Mouse (Mus musculus): ENCODE measurements around the gene Mustn1. TPM values are rescaled to one million over a fixed set of nuclear protein-coding genes. Genes with fewer than 3 reads are reported as not detected.

The Mustn1 gene
- polyA plus RNA-seq, 1 experiment, result 12.9 TPM

Other genes starting within 250 kb of the Mustn1 start
- gene Rft1, start 224.8 kb upstream of the Mustn1 start, polyA plus RNA-seq (2012; ENCODE audit: insufficient read depth, insufficient read length, missing spikeins), result 12.6 and 15.1 TPM in 2 replicates
- 8.2 and 8.3 TPM in 2 replicates for gene Sfmbt1, start 164.4 kb upstream of the Mustn1 start, polyA plus RNA-seq (2012; ENCODE audit: insufficient read depth, insufficient read length, missing spikeins)
- 37.1 and 40.5 TPM in 2 replicates for gene Tmem110, start 53.6 kb upstream of the Mustn1 start, polyA plus RNA-seq (2012; ENCODE audit: insufficient read depth, insufficient read length, missing spikeins)
- 0.96 and 1.3 TPM in 2 replicates for gene Itih4, start 7.3 kb downstream of the Mustn1 start, polyA plus RNA-seq (2012; ENCODE audit: insufficient read depth, insufficient read length, missing spikeins)
- gene Itih3, start 44.6 kb downstream of the Mustn1 start, polyA plus RNA-seq (2012; ENCODE audit: insufficient read depth, insufficient read length, missing spikeins), result 0.55 TPM in 1 of 2 replicates, not detected in the other
- gene Itih1, start 64.1 kb downstream of the Mustn1 start, polyA plus RNA-seq (2012; ENCODE audit: insufficient read depth, insufficient read length, missing spikeins), result 0.55 TPM in 1 of 2 replicates, not detected in the other
- gene Nek4, start 72.2 kb downstream of the Mustn1 start, polyA plus RNA-seq (2012; ENCODE audit: insufficient read depth, insufficient read length, missing spikeins), result 4.9 and 5.0 TPM in 2 replicates
- 12.4 and 13.8 TPM in 2 replicates for gene Glt8d1, start 122.2 kb downstream of the Mustn1 start, polyA plus RNA-seq (2012; ENCODE audit: insufficient read depth, insufficient read length, missing spikeins)
- 153 and 202 TPM in 2 replicates for gene Spcs1, start 122.5 kb downstream of the Mustn1 start, polyA plus RNA-seq (2012; ENCODE audit: insufficient read depth, insufficient read length, missing spikeins)
- 12.9 and 19.0 TPM in 2 replicates for gene Pbrm1, start 139.9 kb downstream of the Mustn1 start, polyA plus RNA-seq (2012; ENCODE audit: insufficient read depth, insufficient read length, missing spikeins)
- 25.5 and 43.9 TPM in 2 replicates for gene Gnl3, start 140.0 kb downstream of the Mustn1 start, polyA plus RNA-seq (2012; ENCODE audit: insufficient read depth, insufficient read length, missing spikeins)
- gene Smim4, start 249.8 kb downstream of the Mustn1 start, polyA plus RNA-seq (2012; ENCODE audit: insufficient read depth, insufficient read length, missing spikeins), result 119 and 175 TPM in 2 replicates

Data from brown adipose tissue, adult 24 weeks (tissue).